ENCODE assay signal across 13 mouse cellular contexts in the genomic region with DNA sequence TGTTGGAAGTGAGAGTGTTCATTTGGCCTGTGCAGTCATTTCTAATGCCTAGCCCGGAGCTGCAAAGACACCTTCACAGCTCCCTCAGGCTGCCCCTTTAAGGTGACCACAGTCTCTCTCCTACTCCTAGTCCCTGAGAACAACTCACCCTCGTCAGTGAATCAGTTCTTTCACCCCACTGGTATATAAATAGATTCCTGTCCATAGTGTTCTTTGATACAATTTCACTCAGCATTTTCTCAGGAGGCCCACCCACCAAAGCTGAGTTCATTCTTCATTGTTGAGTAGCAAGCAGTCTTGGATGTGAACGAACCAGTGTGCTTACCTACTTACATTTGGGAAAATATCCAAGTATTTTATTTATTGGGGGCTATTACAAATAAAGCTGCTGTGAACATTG. TPM values are rescaled to one million over a fixed set of nuclear protein-coding genes. Genes with fewer than 3 reads are reported as not detected.
DNase-seq lines count a peak whose midpoint lies in the region; ATAC-seq and TF ChIP-seq lines count a peak whose summit lies in the region.
"Had no signal": no experiment of that assay in that cellular context is flagged by ENCODE, and none has a peak within 500 bp of the region (broad histone marks: within the 10 kb centered on the region; RNA-seq: fewer than 3 reads in every experiment).

No protein-coding gene starts in this region.

- peaks cover 13 to 21% of the 10 kb centered on the region in 2 experiments for H3K4me1 ChIP-seq in heart, embryonic 14.5 days (ENCODE audit: control insufficient read depth in 2 of 2, insufficient read depth in 2 of 2, low read length in 2 of 2)
- peaks cover 15% of the 10 kb centered on the region for H3K4me1 ChIP-seq in lung, postnatal 0 days (ENCODE audit: insufficient read depth, low read depth, low read length)
- H3K4me1 ChIP-seq in embryonic facial prominence, embryonic 15.5 days = peaks cover 17% of the 10 kb centered on the region
- H3K4me1 ChIP-seq in stomach, embryonic 15.5 days = peaks cover 14% of the 10 kb centered on the region

- H3K36me3 ChIP-seq in heart, embryonic 14.5 days (ENCODE audit: control insufficient read depth, insufficient read depth, low read length) = no peaks in the 10 kb centered on the region
- no peaks in the 10 kb centered on the region for H3K36me3 ChIP-seq in lung, postnatal 0 days (ENCODE audit: insufficient read depth, low read length)
- no peaks in the 10 kb centered on the region for H3K36me3 ChIP-seq in embryonic facial prominence, embryonic 15.5 days
- no peaks in the 10 kb centered on the region for H3K36me3 ChIP-seq in stomach, embryonic 15.5 days
- H3K36me3 ChIP-seq: hindbrain, embryonic 15.5 days; midbrain, embryonic 13.5 days had no signal

- intact Hi-C loops in heart, postnatal 25 days (cut with DNase I) = no loop called here

- 0 out of 2 replicates have a peak overlapping the region, but pooled peaks have one; percentile 54 for H3K9ac ChIP-seq in heart, embryonic 14.5 days (ENCODE audit: low read length)
- no peak overlapping the region for H3K9ac ChIP-seq in lung, postnatal 0 days (replicated peaks; ENCODE audit: low read depth)
- H3K9ac ChIP-seq in embryonic facial prominence, embryonic 15.5 days = no peak overlapping the region
- H3K9ac ChIP-seq in stomach, embryonic 15.5 days = no peak overlapping the region
- H3K9ac ChIP-seq: hindbrain, embryonic 15.5 days; midbrain, embryonic 13.5 days had no signal

- no peak for TF ChIP-seq EP300 in lung, postnatal 0 days (IDR thresholded peaks at IDR 0.05)

- H3K4me3 ChIP-seq in heart, embryonic 14.5 days (ENCODE audit: control insufficient read depth in 1 of 2, insufficient read depth in 1 of 2, low read depth in 1 of 2, low read length in 2 of 2) = no peak overlapping the region
- no peak overlapping the region for H3K4me3 ChIP-seq in lung, postnatal 0 days (ENCODE audit: low read depth, low read length)
- H3K4me3 ChIP-seq in embryonic facial prominence, embryonic 15.5 days (replicated peaks) = no peak overlapping the region
- no peak overlapping the region for H3K4me3 ChIP-seq in stomach, embryonic 15.5 days (replicated peaks)
- H3K4me3 ChIP-seq: hindbrain, embryonic 15.5 days; midbrain, embryonic 13.5 days had no signal

- no peak for TF ChIP-seq CTCF in lung, postnatal 0 days (IDR thresholded peaks at IDR 0.05)

- 26% methylated on average over 3 of the region's 3 CpGs for WGBS in heart, embryonic 14.5 days
- WGBS in lung, postnatal 0 days = 26% methylated on average over 3 of the region's 3 CpGs
- 39% methylated on average over 3 of the region's 3 CpGs for WGBS in embryonic facial prominence, embryonic 15.5 days
- WGBS in stomach, embryonic 15.5 days = 26% methylated on average over 3 of the region's 3 CpGs

- peak overlapping the region; percentile 51 for H3K4me2 ChIP-seq in heart, embryonic 14.5 days (ENCODE audit: low read length)
- no peak overlapping the region; the same call in 1 of the 2 replicates for H3K4me2 ChIP-seq in lung, postnatal 0 days (replicated peaks; ENCODE audit: low read depth, low read length)
- H3K4me2 ChIP-seq in embryonic facial prominence, embryonic 15.5 days (replicated peaks) = peak overlapping the region; percentile 11; the same call in 1 of the 2 replicates
- no peak overlapping the region for H3K4me2 ChIP-seq in stomach, embryonic 15.5 days
- H3K4me2 ChIP-seq: hindbrain, embryonic 15.5 days; midbrain, embryonic 13.5 days had no signal

- H3K27ac ChIP-seq in heart, embryonic 14.5 days (replicated peaks in 1 of 2; ENCODE audit: control insufficient read depth in 1 of 2, insufficient read depth in 1 of 2, low read depth in 2 of 2, low read length in 2 of 2) = peak overlapping the region; percentile 30 to 89; a peak in 3 of 4 replicates
- peak overlapping the region; percentile 93 for H3K27ac ChIP-seq in lung, postnatal 0 days (ENCODE audit: low read length)
- peak overlapping the region; percentile 75 for H3K27ac ChIP-seq in embryonic facial prominence, embryonic 15.5 days (replicated peaks)
- H3K27ac ChIP-seq in stomach, embryonic 15.5 days = peak overlapping the region; percentile 54; the same call in 1 of the 2 replicates
- H3K27ac ChIP-seq: hindbrain, embryonic 15.5 days; midbrain, embryonic 13.5 days had no signal

- no peaks in the 10 kb centered on the region for H3K9me3 ChIP-seq in heart, embryonic 14.5 days (ENCODE audit: control insufficient read depth, low read length)
- no peaks in the 10 kb centered on the region for H3K9me3 ChIP-seq in lung, postnatal 0 days (ENCODE audit: low read length)
- no peaks in the 10 kb centered on the region for H3K9me3 ChIP-seq in embryonic facial prominence, embryonic 15.5 days (replicated peaks)
- no peaks in the 10 kb centered on the region for H3K9me3 ChIP-seq in stomach, embryonic 15.5 days
- H3K9me3 ChIP-seq: hindbrain, embryonic 15.5 days; midbrain, embryonic 13.5 days had no signal

- DNase-seq in heart, postnatal 25 days (ENCODE audit: low spot score) = no peak
- DNase-seq in lung, postnatal 0 days (ENCODE audit: low spot score) = peak; percentile 50
- no peak for DNase-seq in lung, postnatal 4 days
- DNase-seq in layer of hippocampus, postnatal 36 days = no peak
- DNase-seq: cerebellum, postnatal 10 days; thymus, adult 2 months had no signal

- H3K27me3 ChIP-seq in heart, embryonic 14.5 days (ENCODE audit: control insufficient read depth, insufficient read depth, low read length) = no peaks in the 10 kb centered on the region
- no peaks in the 10 kb centered on the region for H3K27me3 ChIP-seq in lung, postnatal 0 days (replicated peaks; ENCODE audit: insufficient read depth, low read length)
- no peaks in the 10 kb centered on the region for H3K27me3 ChIP-seq in embryonic facial prominence, embryonic 15.5 days
- H3K27me3 ChIP-seq in stomach, embryonic 15.5 days (replicated peaks) = no peaks in the 10 kb centered on the region
- H3K27me3 ChIP-seq: hindbrain, embryonic 15.5 days; midbrain, embryonic 13.5 days had no signal

- no peak for ATAC-seq in heart, embryonic 14.5 days (ENCODE audit: insufficient number of reproducible peaks, insufficient read depth, low FRiP score, low read depth)
- peak; percentile 15; the same call in 1 of the 2 replicates for ATAC-seq in lung, postnatal 0 days
- ATAC-seq in embryonic facial prominence, embryonic 15.5 days (ENCODE audit: insufficient number of reproducible peaks, low FRiP score, low TSS enrichment, low read depth) = no peak
- no peak for ATAC-seq in stomach, embryonic 15.5 days (ENCODE audit: insufficient read depth, low FRiP score, low read depth)
- ATAC-seq in activated CD4-positive, CD25-positive, alpha-beta regulatory T cell, adult 4 months = no peak
- ATAC-seq: forebrain, embryonic 14.5 days; midbrain, embryonic 13.5 days had no signal

RNA-seq across cellular contexts. Expression of a gene that starts 21.7 kb away (rescaled TPM):
- polyA plus RNA-seq in heart, embryonic 14.5 days (2014; fragmentation: Nextera tagmentation; extraction: Ambion mirVana) = 22.7 and 25.6 TPM in 2 replicates
- total RNA-seq in heart, postnatal 25 days (2021) = 10 to 100 TPM; 10.3 to 13.5 TPM
- polyA plus RNA-seq in lung, postnatal 0 days (2015; fragmentation: Nextera tagmentation; extraction: Ambion mirVana) = 30.8 and 34.3 TPM in 2 replicates
- polyA plus RNA-seq in embryonic facial prominence, embryonic 15.5 days (2015; fragmentation: Nextera tagmentation; extraction: Ambion mirVana) = 35.9 and 42.8 TPM in 2 replicates
- 24.1 and 30.0 TPM in 2 replicates for polyA plus RNA-seq in stomach, embryonic 15.5 days (2015; fragmentation: Nextera tagmentation; extraction: Ambion mirVana)
- polyA plus RNA-seq in activated CD4-positive, CD25-positive, alpha-beta regulatory T cell, adult 4 months (2017; shearing (Covaris generic)) = 10 to 100 TPM; 21.1 to 23.9 TPM
- 10 to 100 TPM; 71.3 to 79.0 TPM for total RNA-seq in layer of hippocampus, postnatal 36 days (2021)

RNA-seq across cellular contexts. Expression of a gene that starts 25.0 kb away (rescaled TPM):
- polyA plus RNA-seq in heart, embryonic 14.5 days (2014; fragmentation: Nextera tagmentation; extraction: Ambion mirVana) = 11.0 and 11.8 TPM in 2 replicates
- total RNA-seq in heart, postnatal 25 days (2021) = 10 to 100 TPM in 1 of 2 experiments, 1 to 10 TPM in 1; 10.0 to 12.6 TPM
- 6.4 and 6.8 TPM in 2 replicates for polyA plus RNA-seq in lung, postnatal 0 days (2015; fragmentation: Nextera tagmentation; extraction: Ambion mirVana)
- 14.5 and 17.0 TPM in 2 replicates for polyA plus RNA-seq in embryonic facial prominence, embryonic 15.5 days (2015; fragmentation: Nextera tagmentation; extraction: Ambion mirVana)
- 15.5 and 19.6 TPM in 2 replicates for polyA plus RNA-seq in stomach, embryonic 15.5 days (2015; fragmentation: Nextera tagmentation; extraction: Ambion mirVana)
- 10 to 100 TPM; 33.7 to 49.3 TPM for polyA plus RNA-seq in activated CD4-positive, CD25-positive, alpha-beta regulatory T cell, adult 4 months (2017; shearing (Covaris generic))
- total RNA-seq in layer of hippocampus, postnatal 36 days (2021) = 10 to 100 TPM; 12.8 to 15.4 TPM

RNA-seq across cellular contexts. Expression of a gene that starts 38.4 kb away (rescaled TPM):
- polyA plus RNA-seq in heart, embryonic 14.5 days (2014; fragmentation: Nextera tagmentation; extraction: Ambion mirVana) = 46.8 and 53.6 TPM in 2 replicates
- 10 to 100 TPM; 36.6 to 36.7 TPM for total RNA-seq in heart, postnatal 25 days (2021)
- 121 and 122 TPM in 2 replicates for polyA plus RNA-seq in lung, postnatal 0 days (2015; fragmentation: Nextera tagmentation; extraction: Ambion mirVana)
- 89.8 and 92.4 TPM in 2 replicates for polyA plus RNA-seq in embryonic facial prominence, embryonic 15.5 days (2015; fragmentation: Nextera tagmentation; extraction: Ambion mirVana)
- polyA plus RNA-seq in stomach, embryonic 15.5 days (2015; fragmentation: Nextera tagmentation; extraction: Ambion mirVana) = 42.1 and 49.2 TPM in 2 replicates
- polyA plus RNA-seq in activated CD4-positive, CD25-positive, alpha-beta regulatory T cell, adult 4 months (2017; shearing (Covaris generic)) = not detected
- total RNA-seq in layer of hippocampus, postnatal 36 days (2021) = 1 to 10 TPM; 3.5 to 3.9 TPM

Comparison
In these comparisons a context has a peak if more than half of its experiments do, and no peak if none do; other contexts are left out.
1. H3K4me2 ChIP-seq: peak in heart, embryonic 14.5 days (single experiment) and embryonic facial prominence, embryonic 15.5 days (single experiment); none in lung, postnatal 0 days (single experiment) and stomach, embryonic 15.5 days (single experiment).
2. RNA of a gene that starts 38.4 kb away (polyA plus RNA-seq): 121 to 122 TPM in lung, postnatal 0 days, 89.8 to 92.4 TPM in embryonic facial prominence, embryonic 15.5 days, 46.8 to 53.6 TPM in heart, embryonic 14.5 days and 42.1 to 49.2 TPM in stomach, embryonic 15.5 days; not detected in activated CD4-positive, CD25-positive, alpha-beta regulatory T cell, adult 4 months; every median in the first group is over 10 times any median in the second.
3. Peak in every context shown above with its lines, with median percentiles within 50 percentile points of each other: H3K27ac ChIP-seq.